Mouse (Mus musculus): ENCODE results near the gene Gm7030. TPM values are rescaled to one million over a fixed set of nuclear protein-coding genes. Genes with fewer than 3 reads are reported as not detected.

Gene Gm7030
- 12.6 and 15.9 TPM in 2 replicates for polyA plus RNA-seq (2012; rRNA removed; ENCODE audit: low replicate concordance)

DNA sequence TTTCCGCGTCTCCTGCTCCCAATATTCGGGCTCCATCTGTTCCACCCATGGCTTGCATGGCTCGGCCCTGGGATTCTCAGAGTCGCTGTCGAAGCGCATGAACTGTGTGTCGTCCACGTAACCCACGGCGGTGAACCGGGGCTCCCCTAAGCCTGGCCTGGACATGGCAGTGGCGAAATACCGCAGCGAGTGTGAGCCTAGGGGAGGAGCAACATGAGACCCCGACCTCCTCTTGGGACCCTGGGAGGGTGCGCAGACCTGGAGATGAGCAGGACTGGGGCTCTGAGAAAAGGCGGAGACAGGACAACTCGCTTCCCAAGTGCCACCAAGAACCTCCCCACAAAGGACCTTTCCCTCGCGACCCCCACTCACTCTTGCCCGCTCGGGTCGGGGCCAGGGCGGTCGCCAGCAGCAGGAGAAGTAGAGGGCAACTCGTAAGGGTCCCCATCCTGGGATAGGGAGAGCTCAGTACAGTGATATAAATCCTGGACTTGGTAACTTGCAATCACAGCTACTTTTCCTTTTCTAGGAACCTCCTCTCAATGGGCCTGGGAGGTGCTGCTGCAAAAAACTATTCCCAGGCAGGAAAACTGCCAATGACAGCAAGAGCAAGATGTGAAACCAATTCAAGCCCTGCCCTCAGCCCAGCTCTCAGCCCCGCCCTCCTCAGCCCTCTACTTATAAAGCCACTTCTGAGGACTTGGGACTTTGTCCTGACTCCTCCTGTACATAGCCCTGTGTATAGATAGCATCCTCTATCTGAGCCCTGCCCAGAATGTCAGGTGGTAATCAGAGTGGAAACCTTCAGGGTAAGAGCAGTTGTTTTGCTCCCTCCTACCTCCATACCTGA is at the start of gene Gm7030:
Gene Gm7030 (minus strand): TSS at position 458 of the 850 bp plus-strand sequence.

DNA sequence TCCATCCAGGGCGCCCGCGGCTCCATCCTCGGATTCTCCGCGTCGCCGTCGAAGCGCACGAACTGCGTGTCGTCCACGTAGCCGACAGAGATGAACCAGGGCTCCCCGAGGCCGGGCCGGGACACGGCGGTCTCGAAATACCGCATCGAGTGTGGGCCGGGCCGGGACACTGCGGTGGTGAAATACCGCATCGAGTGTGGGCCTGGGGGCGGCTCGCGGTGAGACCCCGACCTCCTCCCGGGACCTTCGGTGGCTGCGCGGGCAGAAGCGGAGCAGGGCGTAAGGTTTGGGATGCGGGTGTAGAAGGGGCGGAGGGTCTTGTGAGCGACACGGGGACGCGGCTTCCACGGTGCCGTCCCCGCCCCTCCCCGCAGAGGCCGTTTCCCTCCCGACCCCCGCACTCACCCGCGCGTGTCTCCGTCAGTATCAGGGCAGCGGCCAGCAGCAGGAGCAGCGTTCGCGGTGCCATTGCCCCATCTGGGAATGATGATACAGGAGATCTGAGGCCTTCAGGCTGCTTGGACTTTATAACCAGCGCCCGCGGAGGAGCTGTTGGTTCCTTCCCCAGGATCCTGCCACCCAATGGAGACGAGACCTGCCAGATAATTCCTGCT is 38.9 kb upstream of the Gm7030 start, which contains the start of gene Gm8909:
Gene Gm8909 (minus strand): TSS at position 499 of the 614 bp plus-strand sequence.

DNA sequence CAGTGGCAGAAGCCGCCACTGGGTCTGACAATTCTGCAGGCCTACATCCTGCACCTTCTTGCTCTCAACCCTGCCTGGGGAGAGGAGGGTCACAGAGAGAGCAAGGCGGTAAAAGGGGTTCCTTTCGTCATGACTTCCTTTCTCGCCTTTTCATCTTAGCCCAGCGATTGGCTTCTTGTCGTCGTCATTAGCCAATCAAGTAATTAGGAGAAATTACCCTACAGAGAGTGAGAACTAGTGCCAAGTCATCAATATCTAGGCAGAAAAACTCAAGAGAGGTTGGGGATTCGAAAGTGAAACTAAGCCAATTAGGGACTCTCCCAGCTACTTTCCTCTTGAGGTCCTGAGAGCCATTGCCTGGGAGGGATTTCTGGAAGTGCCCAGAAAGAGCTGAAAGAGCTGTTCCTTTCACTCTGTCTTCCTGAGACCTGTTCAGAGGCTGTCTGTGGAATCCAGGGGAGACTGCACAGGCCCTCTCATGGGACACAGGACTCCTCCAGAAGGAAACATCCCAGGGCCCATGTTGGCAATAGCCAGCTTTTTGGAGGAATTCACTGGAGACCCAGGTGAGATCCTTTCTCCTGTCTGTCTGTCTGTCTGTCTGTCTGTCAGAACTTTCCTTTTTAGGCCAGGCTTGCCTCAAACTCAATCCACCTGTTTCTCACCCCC is 7.7 kb downstream of the Gm7030 start, which contains the start of gene Gm19684:
Gene Gm19684 (plus strand): TSS at position 327 of the 669 bp plus-strand sequence.

Other genes with a start within 250 kb of the Gm7030 start
- gene Dhx16, start 249.6 kb downstream of the Gm7030 start, polyA plus RNA-seq (2012; rRNA removed; ENCODE audit: low replicate concordance) = 36.5 and 59.4 TPM in 2 replicates
- gene 2310061I04Rik, start 232.0 kb downstream of the Gm7030 start, polyA plus RNA-seq (2012; rRNA removed; ENCODE audit: low replicate concordance) = 180 and 283 TPM in 2 replicates
- 47.1 and 64.0 TPM in 2 replicates for gene Atat1, start 219.3 kb downstream of the Gm7030 start, polyA plus RNA-seq (2012; rRNA removed; ENCODE audit: low replicate concordance)
- gene Mrps18b, start 213.0 kb downstream of the Gm7030 start, polyA plus RNA-seq (2012; rRNA removed; ENCODE audit: low replicate concordance) = 74.3 and 76.9 TPM in 2 replicates
- gene Ppp1r10, start 213.0 kb downstream of the Gm7030 start, polyA plus RNA-seq (2012; rRNA removed; ENCODE audit: low replicate concordance) = 25.8 and 36.2 TPM in 2 replicates
- gene Abcf1, start 159.7 kb downstream of the Gm7030 start, polyA plus RNA-seq (2012; rRNA removed; ENCODE audit: low replicate concordance) = 60.3 and 89.7 TPM in 2 replicates
- 17.2 and 34.2 TPM in 2 replicates for gene Gnl1, start 149.6 kb downstream of the Gm7030 start, polyA plus RNA-seq (2012; rRNA removed; ENCODE audit: low replicate concordance)
- 8.2 and 8.5 TPM in 2 replicates for gene Prr3, start 149.2 kb downstream of the Gm7030 start, polyA plus RNA-seq (2012; rRNA removed; ENCODE audit: low replicate concordance)
- 1.2 and 1.9 TPM in 2 replicates for gene H2-T24, start 108.9 kb downstream of the Gm7030 start, polyA plus RNA-seq (2012; rRNA removed; ENCODE audit: low replicate concordance)
- 247 and 672 TPM in 2 replicates for gene H2-T23, start 96.6 kb downstream of the Gm7030 start, polyA plus RNA-seq (2012; rRNA removed; ENCODE audit: low replicate concordance)
- 22.4 and 45.9 TPM in 2 replicates for gene H2-T22, start 86.7 kb downstream of the Gm7030 start, polyA plus RNA-seq (2012; rRNA removed; ENCODE audit: low replicate concordance)
- gene Gm6034, start 86.5 kb downstream of the Gm7030 start, polyA plus RNA-seq (2012; rRNA removed; ENCODE audit: low replicate concordance) = not detected in 2 replicates
- gene Gm11127, start 71.1 kb downstream of the Gm7030 start, polyA plus RNA-seq (2012; rRNA removed; ENCODE audit: low replicate concordance) = 46.7 and 279 TPM in 2 replicates
- 0.06 TPM in 2 replicates for gene Gm19684, start 7.7 kb downstream of the Gm7030 start, polyA plus RNA-seq (2012; rRNA removed; ENCODE audit: low replicate concordance)
- gene Gm8909, start 39.1 kb upstream of the Gm7030 start, polyA plus RNA-seq (2012; rRNA removed; ENCODE audit: low replicate concordance) = 99.5 and 293 TPM in 2 replicates
- 118 and 133 TPM in 2 replicates for gene H2-T3, start 60.9 kb upstream of the Gm7030 start, polyA plus RNA-seq (2012; rRNA removed; ENCODE audit: low replicate concordance)
- 132 and 151 TPM in 2 replicates for gene Rpp21, start 128.6 kb upstream of the Gm7030 start, polyA plus RNA-seq (2012; rRNA removed; ENCODE audit: low replicate concordance)
- 5.3 and 8.0 TPM in 2 replicates for gene Trim39, start 142.8 kb upstream of the Gm7030 start, polyA plus RNA-seq (2012; rRNA removed; ENCODE audit: low replicate concordance)
- not detected in 2 replicates for gene H2-M10.2, start 157.1 kb upstream of the Gm7030 start, polyA plus RNA-seq (2012; rRNA removed; ENCODE audit: low replicate concordance)
- gene H2-M10.1, start 196.7 kb upstream of the Gm7030 start, polyA plus RNA-seq (2012; rRNA removed; ENCODE audit: low replicate concordance) = not detected in 2 replicates
- gene H2-M10.3, start 239.0 kb upstream of the Gm7030 start, polyA plus RNA-seq (2012; rRNA removed; ENCODE audit: low replicate concordance) = not detected in 2 replicates

Data from duodenum, adult 2 months (tissue).